Mouse (Mus musculus): ENCODE measurements around the gene Fbxo34. TPM values are rescaled to one million over a fixed set of nuclear protein-coding genes. Genes with fewer than 3 reads are reported as not detected.
"Not testable (repeated sequence)": the region's sequence is repeated elsewhere in the genome, so short reads cannot be mapped to it uniquely, and the experiment has no call there.

The Fbxo34 gene
- total RNA-seq (2021) = 10 to 100 TPM; 11.2 to 12.6 TPM
- long read RNA-seq, experiment 1, transcript Fbxo34-203 (4 exons, 3,132 nt) = minor isoform, 5 of 22 reads
- long read RNA-seq, experiment 1, transcript Fbxo34-205 (3 exons, 2,993 nt) = major isoform, 9 of 22 reads
- long read RNA-seq, experiment 1, partial matches to known transcripts = 0 of 22 reads
- long read RNA-seq, experiment 1, other reads (novel, unspliced or antisense) = 4 of 22 reads
- long read RNA-seq, experiment 2, transcript Fbxo34-205 (3 exons, 2,993 nt) = major isoform, 8 of 20 reads
- long read RNA-seq, experiment 2, partial matches to known transcripts = 0 of 20 reads
- long read RNA-seq, experiment 2, other reads (novel, unspliced or antisense) = 4 of 20 reads

GRCm38 (mm10) chr14:47450121-47450520 is at the start of gene Fbxo34:
TSS of gene Fbxo34 (plus strand) at chr14:47450421.
- not testable (repeated sequence) for DNase-seq (ENCODE audit: low spot score)

GRCm38 (mm10) chr14:47402735-47403134 is 47.5 kb upstream of the Fbxo34 start:
- DNase-seq (ENCODE audit: low spot score) = no peak

- DNase-seq (ENCODE audit: low spot score) = no peak
These were observed 44.2 kb upstream of the Fbxo34 start for GRCm38 (mm10) chr14:47406000-47406399.

- no peak for DNase-seq (ENCODE audit: low spot score)
These were observed 32.9 kb upstream of the Fbxo34 start for GRCm38 (mm10) chr14:47417346-47417745.

GRCm38 (mm10) chr14:47417775-47418665 is 32.2 kb upstream of the Fbxo34 start, which contains the start of gene Dlgap5:
TSS of gene Dlgap5 (minus strand) at chr14:47418407.
- DNase-seq (ENCODE audit: low spot score) = peak; percentile 93

- DNase-seq (ENCODE audit: low spot score) = no peak
These were observed 31.6 kb upstream of the Fbxo34 start for GRCm38 (mm10) chr14:47418666-47418991.

GRCm38 (mm10) chr14:47419034-47419625 is 31.1 kb upstream of the Fbxo34 start:
- DNase-seq (ENCODE audit: low spot score) = no peak

GRCm38 (mm10) chr14:47419723-47420276 is 30.4 kb upstream of the Fbxo34 start:
- DNase-seq (ENCODE audit: low spot score) = no peak

GRCm38 (mm10) chr14:47421606-47422005 is 28.6 kb upstream of the Fbxo34 start:
- no peak for DNase-seq (ENCODE audit: low spot score)

- DNase-seq (ENCODE audit: low spot score) = no peak
These were observed 27.8 kb upstream of the Fbxo34 start for GRCm38 (mm10) chr14:47422466-47422865.

GRCm38 (mm10) chr14:47432987-47433386 is 17.2 kb upstream of the Fbxo34 start:
- DNase-seq (ENCODE audit: low spot score) = no peak

GRCm38 (mm10) chr14:47438947-47439346 is 11.3 kb upstream of the Fbxo34 start:
- DNase-seq (ENCODE audit: low spot score) = no peak

- no peak for DNase-seq (ENCODE audit: low spot score)
These were observed 5.3 kb upstream of the Fbxo34 start for GRCm38 (mm10) chr14:47444907-47445306.

GRCm38 (mm10) chr14:47445331-47446095 is 4.7 kb upstream of the Fbxo34 start:
- DNase-seq (ENCODE audit: low spot score) = no peak

GRCm38 (mm10) chr14:47459556-47459955 is 9.3 kb downstream of the Fbxo34 start:
- no peak for DNase-seq (ENCODE audit: low spot score)

- DNase-seq (ENCODE audit: low spot score) = no peak
These were observed 11.8 kb downstream of the Fbxo34 start for GRCm38 (mm10) chr14:47461997-47462396.

GRCm38 (mm10) chr14:47462453-47462852 is 12.2 kb downstream of the Fbxo34 start:
- DNase-seq (ENCODE audit: low spot score) = no peak

GRCm38 (mm10) chr14:47462877-47463460 is 12.7 kb downstream of the Fbxo34 start:
- no peak for DNase-seq (ENCODE audit: low spot score)

GRCm38 (mm10) chr14:47464426-47464825 is 14.2 kb downstream of the Fbxo34 start:
- DNase-seq (ENCODE audit: low spot score) = no peak

- DNase-seq (ENCODE audit: low spot score) = no peak
These were observed 15.4 kb downstream of the Fbxo34 start for GRCm38 (mm10) chr14:47465468-47466175.

All from gastrocnemius, adult 18-20 months (tissue).